Mouse (Mus musculus) small intestine, adult 2 months (tissue): ENCODE measurements around the gene Yipf3. TPM values are rescaled to one million over a fixed set of nuclear protein-coding genes. Genes with fewer than 3 reads are reported as not detected.

Experiments used
- H3K27ac ChIP-seq: fragments of 200-500 bp; 2 replicates; pipeline ENCODE4 v1.5.1; 2012; ENCODE audit warnings: low read depth, low read length, control low read depth, inconsistent platforms; ENCODE audit not compliant: insufficient read depth
- H3K27me3 ChIP-seq: fragments of 200-500 bp; 2 replicates; pipeline ENCODE4 v1.6.1; 2012; ENCODE audit warnings: mild to moderate bottlenecking, moderate library complexity, low read length, inconsistent platforms; ENCODE audit not compliant: control insufficient read depth, insufficient read depth
- H3K36me3 ChIP-seq: fragments of 200-500 bp; 2 replicates; pipeline ENCODE4 v1.6.1; 2012; ENCODE audit warnings: mild to moderate bottlenecking, low read length, control low read depth, inconsistent platforms; ENCODE audit not compliant: control insufficient read depth, insufficient read depth
- H3K4me1 ChIP-seq: fragments of 200-500 bp; 2 replicates; pipeline ENCODE4 v1.6.1; 2012; ENCODE audit warnings: low read length, inconsistent platforms, mixed read lengths; ENCODE audit not compliant: control insufficient read depth, insufficient read depth, insufficient read length
- H3K4me3 ChIP-seq: fragments of 200-500 bp; 2 replicates; pipeline ENCODE4 v1.5.1; 2012; ENCODE audit warnings: low read depth, mild to moderate bottlenecking, control low read depth, inconsistent platforms, low read length, moderate library complexity
- CTCF ChIP-seq: fragments of 200-500 bp; IDR thresholded peaks from 2 replicates; pipeline ENCODE4 v1.5.1; 2012; ENCODE audit warnings: low read depth, mild to moderate bottlenecking, control low read depth, inconsistent platforms, low read length, moderate library complexity, mixed read lengths; ENCODE audit not compliant: insufficient replicate concordance, insufficient read length; ENCODE audit errors: extremely low read depth
- POLR2A ChIP-seq: fragments of 200-500 bp; IDR thresholded peaks from 2 replicates; pipeline ENCODE4 v1.6.1; 2012; ENCODE audit warnings: low read depth, mild to moderate bottlenecking, control low read depth, inconsistent platforms, low read length, moderate library complexity
- WGBS: fragments of 180-500 bp; shearing (Covaris S2); methylation state at CpG from one replicate; pipeline ENCODE4 v1.1.7; 2018; 5-methylcytosine and 5-hydroxymethylcytosine counted together
- polyA plus RNA-seq: library from polyadenylated mRNA; depleted of rRNA; stranded (reverse); fragments of >200 nt; gene quantifications from 2 replicates; pipeline ENCODE4 v1.2.3, GENCODE M21; 2012

The Yipf3 gene
- polyA plus RNA-seq, 1 experiment = 305 TPM

GRCm38 (mm10) chr17:46255147-46255546 lies 7.3 kb downstream of the Yipf3 start:
- Histone ChIP-seq H3K4me3 (no peak overlapping the region), H3K36me3 (peaks cover 43% of the 10 kb centered on the region), H3K27me3 (peaks cover 12% of the 10 kb centered on the region), H3K27ac (no peak overlapping the region), H3K4me1 (peaks cover 10% of the 10 kb centered on the region)
- WGBS = 29% methylated on average over 6 of the region's 6 CpGs
- no peak for TF ChIP-seq CTCF

GRCm38 (mm10) chr17:46258279-46259053 lies 10.6 kb downstream of the Yipf3 start:
- Histone ChIP-seq H3K4me3 (no peak overlapping the region), H3K36me3 (peaks cover 54% of the 10 kb centered on the region), H3K27me3 (peaks cover 12% of the 10 kb centered on the region), H3K27ac (no peak overlapping the region), H3K4me1 (peaks cover 8% of the 10 kb centered on the region)
- TF ChIP-seq CTCF = no peak
- TF ChIP-seq POLR2A = no peak
- WGBS = 87% methylated on average over 30 of the region's 30 CpGs

GRCm38 (mm10) chr17:46259675-46260074 lies 11.8 kb downstream of the Yipf3 start:
- Histone ChIP-seq H3K27ac (no peak overlapping the region), H3K4me1 (no peaks in the 10 kb centered on the region), H3K4me3 (no peak overlapping the region), H3K27me3 (peaks cover 3% of the 10 kb centered on the region; the same call in 1 of the 2 replicates), H3K36me3 (peaks cover 66% of the 10 kb centered on the region)
- 91% methylated on average over 17 of the region's 17 CpGs for WGBS
- no peak for TF ChIP-seq POLR2A
- no peak for TF ChIP-seq CTCF

GRCm38 (mm10) chr17:46262201-46262694 lies 14.4 kb downstream of the Yipf3 start:
- Histone ChIP-seq H3K36me3 (peaks cover 81% of the 10 kb centered on the region), H3K4me3 (no peak overlapping the region), H3K27me3 (no peaks in the 10 kb centered on the region), H3K4me1 (peaks cover 12% of the 10 kb centered on the region), H3K27ac (no peak overlapping the region)
- 94% methylated on average over 5 of the region's 5 CpGs for WGBS
- TF ChIP-seq CTCF = no peak

- Histone ChIP-seq H3K4me3 (no peak overlapping the region), H3K27me3 (no peaks in the 10 kb centered on the region), H3K27ac (no peak overlapping the region), H3K36me3 (peaks cover 54% of the 10 kb centered on the region), H3K4me1 (peaks cover 31% of the 10 kb centered on the region)
- TF ChIP-seq POLR2A = no peak
- TF ChIP-seq CTCF = no peak
- 83% methylated on average over 12 of the region's 12 CpGs for WGBS
Measured at GRCm38 (mm10) chr17:46265502-46265901, 17.6 kb downstream of the Yipf3 start.

- Histone ChIP-seq H3K27ac (peak overlapping the region; percentile 42; the same call in 1 of the 2 replicates), H3K36me3 (peaks cover 50% of the 10 kb centered on the region), H3K4me1 (peaks cover 34% of the 10 kb centered on the region), H3K4me3 (no peak overlapping the region), H3K27me3 (no peaks in the 10 kb centered on the region)
- TF ChIP-seq CTCF (peak; percentile 95; the same call in 1 of the 2 replicates), POLR2A (peak; percentile 28; the same call in 1 of the 2 replicates)
- 35% methylated on average over 14 of the region's 14 CpGs for WGBS
Measured at GRCm38 (mm10) chr17:46265918-46266618, 18.2 kb downstream of the Yipf3 start.

GRCm38 (mm10) chr17:46266986-46267385 lies 19.1 kb downstream of the Yipf3 start:
- WGBS = 53% methylated on average over 6 of the region's 6 CpGs
- H3K36me3 ChIP-seq = peaks cover 47% of the 10 kb centered on the region

More at GRCm38 (mm10) chr17:46266986-46267385, 19.1 kb downstream of the Yipf3 start:
- TF ChIP-seq POLR2A = no peak
- no peak for TF ChIP-seq CTCF
- Histone ChIP-seq H3K4me3 (0 out of 2 replicates have a peak overlapping the region, but pooled peaks have one; percentile 1), H3K4me1 (peaks cover 34% of the 10 kb centered on the region), H3K27ac (peak overlapping the region; percentile 91), H3K27me3 (no peaks in the 10 kb centered on the region)
